Comparison of ENCODE assay signal across 9 mouse cellular contexts in the genomic region with DNA sequence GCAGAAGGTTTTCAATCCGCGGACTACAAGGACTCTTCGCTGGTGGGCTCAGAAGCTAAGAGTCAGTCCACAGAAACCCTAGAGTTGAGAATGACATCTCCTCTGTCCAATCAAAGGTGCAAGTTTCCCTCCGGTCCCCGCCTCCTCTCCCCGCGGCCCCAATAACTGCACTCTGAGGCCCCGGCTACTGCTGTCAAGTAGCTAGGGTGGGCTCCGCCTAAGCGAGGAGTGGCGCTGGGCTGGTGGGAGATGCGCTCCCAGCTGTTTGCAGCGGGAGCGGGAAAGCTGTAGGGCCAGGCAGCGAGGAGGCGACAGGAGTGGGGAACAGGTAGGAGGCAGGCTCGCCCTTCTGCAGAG. TPM values are rescaled to one million over a fixed set of nuclear protein-coding genes. Genes with fewer than 3 reads are reported as not detected.
DNase-seq lines count a peak whose midpoint lies in the region; ATAC-seq and TF ChIP-seq lines count a peak whose summit lies in the region.
"Had no signal": no experiment of that assay in that cellular context is flagged by ENCODE, and none has a peak within 500 bp of the region (broad histone marks: within the 10 kb centered on the region; RNA-seq: fewer than 3 reads in every experiment).

Gene Cntn1 (plus strand): TSS at position 170 of the 357 bp plus-strand sequence.

- TF ChIP-seq POLR2A in small intestine, adult 2 months (IDR thresholded peaks at IDR 0.05; ENCODE audit: low read depth, low read length) = no peak

- peak within 1 kb of the TSS; percentile 68 for H3K27ac ChIP-seq in forebrain, embryonic 14.5 days (ENCODE audit: low read depth, low read length)
- peak within 1 kb of the TSS; percentile 71 for H3K27ac ChIP-seq in midbrain, embryonic 10.5 days (replicated peaks)
- H3K27ac ChIP-seq in small intestine, adult 2 months (ENCODE audit: insufficient read depth, low read depth, low read length) = no peak within 1 kb of the TSS

- no peaks in the 10 kb centered on the region for H3K27me3 ChIP-seq in forebrain, embryonic 14.5 days (replicated peaks; ENCODE audit: control insufficient read depth, insufficient read depth, low read length)
- H3K27me3 ChIP-seq in midbrain, embryonic 10.5 days (ENCODE audit: low read depth, poor library complexity, severe bottlenecking) = peaks cover 27% of the 10 kb centered on the region
- no peaks in the 10 kb centered on the region for H3K27me3 ChIP-seq in small intestine, adult 2 months (ENCODE audit: control insufficient read depth, insufficient read depth, low read length)

- no peaks in the 10 kb centered on the region for H3K9me3 ChIP-seq in forebrain, embryonic 14.5 days (replicated peaks; ENCODE audit: control insufficient read depth, low read length)
- H3K9me3 ChIP-seq in midbrain, embryonic 10.5 days (replicated peaks) = no peaks in the 10 kb centered on the region

- H3K9ac ChIP-seq in forebrain, embryonic 14.5 days (ENCODE audit: low read length) = peak within 1 kb of the TSS; percentile 71

- H3K36me3 ChIP-seq in forebrain, embryonic 14.5 days (ENCODE audit: control insufficient read depth, insufficient read depth, low read length) = no peaks in the 10 kb centered on the region
- no peaks in the 10 kb centered on the region for H3K36me3 ChIP-seq in midbrain, embryonic 10.5 days
- no peaks in the 10 kb centered on the region for H3K36me3 ChIP-seq in small intestine, adult 2 months (ENCODE audit: control insufficient read depth, insufficient read depth, low read length)

- DNase-seq in Muller cell, postnatal 12 days (ENCODE audit: inconsistent ontology term) = peak; percentile 91
- DNase-seq in cerebellum, adult 11 months = peak; percentile 87
- peak; percentile 91 for DNase-seq in forebrain, embryonic 14.5 days (ENCODE audit: low spot score)
- peak; percentile 68 for DNase-seq in hindlimb bud, embryonic 11.5 days (ENCODE audit: extremely low spot score, low read depth, low spot score)
- DNase-seq in left cerebral cortex, adult 18-20 months (ENCODE audit: low spot score in 2 of 2) = peak; percentile 80 to 90
- DNase-seq in midbrain, embryonic 10.5 days (ENCODE audit: low spot score) = peak; percentile 87

- no peak for TF ChIP-seq CTCF in small intestine, adult 2 months (IDR thresholded peaks at IDR 0.05; ENCODE audit: extremely low read depth, insufficient read length, insufficient replicate concordance, low read depth, low read length)

- peak within 1 kb of the TSS; percentile 98 for H3K4me2 ChIP-seq in forebrain, embryonic 14.5 days (ENCODE audit: low read length)

- ATAC-seq in forebrain, embryonic 14.5 days = peak; percentile 99
- no peak for ATAC-seq in megakaryocyte progenitor cell, adult 5-6 weeks (replicated peaks; ENCODE audit: poor library complexity)

- under 1% methylated on average over 17 of the region's 17 CpGs for whole genome bisulfite sequencing in forebrain, embryonic 14.5 days
- WGBS in midbrain, embryonic 10.5 days = under 1% methylated on average over 17 of the region's 17 CpGs
- 5% methylated on average over 17 of the region's 17 CpGs for WGBS in small intestine, adult 2 months

- H3K4me1 ChIP-seq in forebrain, embryonic 14.5 days (ENCODE audit: control insufficient read depth, insufficient read depth, low read length) = peaks cover 5% of the 10 kb centered on the region
- peaks cover 19% of the 10 kb centered on the region for H3K4me1 ChIP-seq in midbrain, embryonic 10.5 days
- no peaks in the 10 kb centered on the region for H3K4me1 ChIP-seq in small intestine, adult 2 months (ENCODE audit: control insufficient read depth, insufficient read depth, insufficient read length, low read length)

- peak within 1 kb of the TSS; percentile 59 for H3K4me3 ChIP-seq in forebrain, embryonic 14.5 days (ENCODE audit: low read depth, low read length)
- H3K4me3 ChIP-seq in midbrain, embryonic 10.5 days = peak within 1 kb of the TSS; percentile 76
- H3K4me3 ChIP-seq in small intestine, adult 2 months (ENCODE audit: low read depth, low read length) = peak within 1 kb of the TSS; percentile 30
- H3K4me3 ChIP-seq: myocyte had no signal

RNA-seq across cellular contexts. Expression of gene Cntn1, which starts in this region (rescaled TPM):
- polyA plus RNA-seq in forebrain, embryonic 14.5 days (2014; fragmentation: Nextera tagmentation; extraction: Ambion mirVana) = 23.4 and 32.5 TPM in 2 replicates
- 100 to 1,000 TPM; 270 to 288 TPM for total RNA-seq in left cerebral cortex, adult 18-20 months (2021)
- polyA plus RNA-seq in midbrain, embryonic 10.5 days (2016; fragmentation: Nextera tagmentation; extraction: Ambion mirVana) = 4.0 and 5.2 TPM in 2 replicates
- 0.11 and 0.42 TPM in 2 replicates for polyA plus RNA-seq in small intestine, adult 2 months (2012; rRNA removed)
- total RNA-seq in megakaryocyte progenitor cell, adult 5-6 weeks (2015) = not detected in 2 replicates
- total RNA-seq in megakaryocyte progenitor cell, adult 5-6 weeks (2017) = not detected in 2 replicates

Comparison
In these comparisons a context has a peak if more than half of its experiments do, and no peak if none do; other contexts are left out.
1. RNA of gene Cntn1 (total RNA-seq): 270 to 288 TPM in left cerebral cortex, adult 18-20 months; not detected in megakaryocyte progenitor cell, adult 5-6 weeks; every median in the first group is over 100 times any median in the second.
2. Peak in every context shown above with its lines, with median percentiles within 50 percentile points of each other: DNase-seq and H3K4me3 ChIP-seq.